Mouse (Mus musculus): ENCODE results near the gene Esp4.
"Not testable (repeated sequence)": the region's sequence is repeated elsewhere in the genome, so short reads cannot be mapped to it uniquely, and the experiment has no call there.

Gene Esp4

GRCm38 (mm10) chr17:40598294-40598693 lies at the start of gene Esp4:
TSS of gene Esp4 (plus strand) at chr17:40598594.
- no peak for DNase-seq (ENCODE audit: low read depth)

GRCm38 (mm10) chr17:40553470-40553869 lies 44.9 kb upstream of the Esp4 start:
- DNase-seq (ENCODE audit: low read depth): no peak

- no peak for DNase-seq (ENCODE audit: low read depth)
Observed at GRCm38 (mm10) chr17:40561207-40561606, 37.2 kb upstream of the Esp4 start, which contains the start of gene Esp6. TSS of gene Esp6 (plus strand) at chr17:40561507.

GRCm38 (mm10) chr17:40583906-40584305 lies 14.5 kb upstream of the Esp4 start:
- DNase-seq (ENCODE audit: low read depth): not testable (repeated sequence)

- no peak for DNase-seq (ENCODE audit: low read depth)
Observed at GRCm38 (mm10) chr17:40591297-40591696, 7.1 kb upstream of the Esp4 start.

GRCm38 (mm10) chr17:40631775-40632174 lies 33.4 kb downstream of the Esp4 start, which contains the start of gene Esp3:
TSS of gene Esp3 (plus strand) at chr17:40632075.
- not testable (repeated sequence) for DNase-seq (ENCODE audit: low read depth)

All from fibroblast of lung, adult 2 months (primary cell).